Mouse (Mus musculus): ENCODE measurements around the gene Gars.

Gene Gars

GRCm38 (mm10) chr6:55037799-55038670 lies at the start of gene Gars:
Gene Gars, plus strand, starts transcription at chr6:55038007.
- peak; percentile 45; the same call in 1 of the 2 replicates for TF ChIP-seq GATA4 (IDR thresholded peaks at IDR 0.05; ENCODE audit: insufficient replicate concordance, low read length)

GRCm38 (mm10) chr6:54988141-54988540 lies 49.7 kb upstream of the Gars start:
- TF ChIP-seq GATA4 (IDR thresholded peaks at IDR 0.05; ENCODE audit: insufficient replicate concordance, low read length) = no peak

GRCm38 (mm10) chr6:54991189-54991588 lies 46.6 kb upstream of the Gars start:
- TF ChIP-seq GATA4 (IDR thresholded peaks at IDR 0.05; ENCODE audit: insufficient replicate concordance, low read length) = no peak

- no peak for TF ChIP-seq GATA4 (IDR thresholded peaks at IDR 0.05; ENCODE audit: insufficient replicate concordance, low read length)
Observed at GRCm38 (mm10) chr6:54992141-54992540, 45.7 kb upstream of the Gars start.

- TF ChIP-seq GATA4 (IDR thresholded peaks at IDR 0.05; ENCODE audit: insufficient replicate concordance, low read length) = peak; percentile 18; the same call in 1 of the 2 replicates
Observed at GRCm38 (mm10) chr6:54992734-54993260, 45.0 kb upstream of the Gars start, which contains the start of gene Ggct. Gene Ggct, minus strand, starts transcription at chr6:54992950.

GRCm38 (mm10) chr6:54996361-54996760 lies 41.4 kb upstream of the Gars start:
- TF ChIP-seq GATA4 (IDR thresholded peaks at IDR 0.05; ENCODE audit: insufficient replicate concordance, low read length) = no peak

- no peak for TF ChIP-seq GATA4 (IDR thresholded peaks at IDR 0.05; ENCODE audit: insufficient replicate concordance, low read length)
Observed at GRCm38 (mm10) chr6:54997726-54998125, 40.1 kb upstream of the Gars start.

GRCm38 (mm10) chr6:55001320-55001719 lies 36.5 kb upstream of the Gars start:
- TF ChIP-seq GATA4 (IDR thresholded peaks at IDR 0.05; ENCODE audit: insufficient replicate concordance, low read length) = no peak

GRCm38 (mm10) chr6:55002438-55002837 lies 35.4 kb upstream of the Gars start:
- no peak for TF ChIP-seq GATA4 (IDR thresholded peaks at IDR 0.05; ENCODE audit: insufficient replicate concordance, low read length)

GRCm38 (mm10) chr6:55003559-55003958 lies 34.2 kb upstream of the Gars start:
- TF ChIP-seq GATA4 (IDR thresholded peaks at IDR 0.05; ENCODE audit: insufficient replicate concordance, low read length) = no peak

GRCm38 (mm10) chr6:55008401-55008800 lies 29.4 kb upstream of the Gars start:
- TF ChIP-seq GATA4 (IDR thresholded peaks at IDR 0.05; ENCODE audit: insufficient replicate concordance, low read length) = no peak

GRCm38 (mm10) chr6:55009391-55010230 lies 28.2 kb upstream of the Gars start:
- TF ChIP-seq GATA4 (IDR thresholded peaks at IDR 0.05; ENCODE audit: insufficient replicate concordance, low read length) = no peak

- TF ChIP-seq GATA4 (IDR thresholded peaks at IDR 0.05; ENCODE audit: insufficient replicate concordance, low read length) = 0 out of 2 replicates have a peak, but pooled peaks have one; percentile 21
Observed at GRCm38 (mm10) chr6:55010330-55011091, 27.3 kb upstream of the Gars start.

GRCm38 (mm10) chr6:55012516-55012915 lies 25.3 kb upstream of the Gars start:
- no peak for TF ChIP-seq GATA4 (IDR thresholded peaks at IDR 0.05; ENCODE audit: insufficient replicate concordance, low read length)

- TF ChIP-seq GATA4 (IDR thresholded peaks at IDR 0.05; ENCODE audit: insufficient replicate concordance, low read length) = no peak
Observed at GRCm38 (mm10) chr6:55014184-55014583, 23.6 kb upstream of the Gars start.

All from liver, adult (tissue).